ENCODE assay signal across 28 mouse cellular contexts in genomic region chr5:121041791-121042190, GRCm38 (mm10). TPM values are rescaled to one million over a fixed set of nuclear protein-coding genes. Genes with fewer than 3 reads are reported as not detected.
A peak's percentile ranks its signal among the peaks of the same experiment; 100 is the strongest.
DNase-seq lines count a peak whose midpoint lies in the region; ATAC-seq and TF ChIP-seq lines count a peak whose summit lies in the region.
"Had no signal": no experiment of that assay in that cellular context is flagged by ENCODE, and none has a peak within 500 bp of the region (broad histone marks: within the 10 kb centered on the region; RNA-seq: fewer than 3 reads in every experiment).

No protein-coding gene starts in this region.

- H3K4me2 ChIP-seq in heart, embryonic 11.5 days, result no peak overlapping the region
- H3K4me2 ChIP-seq in hindbrain, embryonic 12.5 days (replicated peaks), result no peak overlapping the region
- H3K4me2 ChIP-seq: embryonic facial prominence, embryonic 13.5 days; forebrain, embryonic 12.5 days; forebrain, embryonic 15.5 days; heart, embryonic 13.5 days; hindbrain, embryonic 13.5 days; intestine, embryonic 15.5 days had no signal

- no peak for TF ChIP-seq CTCF in heart, adult 2 months (IDR thresholded peaks at IDR 0.05)

- no peak overlapping the region for H3K9ac ChIP-seq in heart, adult 2 months (ENCODE audit: low read depth, low read length)
- H3K9ac ChIP-seq in heart, embryonic 11.5 days (ENCODE audit: low read depth, low read length), result no peak overlapping the region
- no peak overlapping the region for H3K9ac ChIP-seq in hindbrain, embryonic 12.5 days
- H3K9ac ChIP-seq: embryonic facial prominence, embryonic 13.5 days; forebrain, embryonic 12.5 days; forebrain, embryonic 15.5 days; heart, embryonic 13.5 days; hindbrain, embryonic 13.5 days; intestine, embryonic 15.5 days had no signal

- H3K36me3 ChIP-seq in heart, adult 2 months (ENCODE audit: control insufficient read depth, insufficient read depth, low read length), result no peaks in the 10 kb centered on the region
- no peaks in the 10 kb centered on the region for H3K36me3 ChIP-seq in heart, embryonic 11.5 days (ENCODE audit: control insufficient read depth, insufficient read depth, low read length)
- no peaks in the 10 kb centered on the region for H3K36me3 ChIP-seq in hindbrain, embryonic 12.5 days
- H3K36me3 ChIP-seq: embryonic facial prominence, embryonic 10.5 days; embryonic facial prominence, embryonic 13.5 days; forebrain, embryonic 12.5 days; forebrain, embryonic 15.5 days; heart, embryonic 13.5 days; hindbrain, embryonic 13.5 days; intestine, embryonic 15.5 days had no signal

- intact Hi-C loops in heart, adult 2 months (cut with DNase I), result no loop called here
- intact Hi-C loops in heart, postnatal 14 days (cut with DNase I), result no loop called here

- no peaks in the 10 kb centered on the region for H3K27me3 ChIP-seq in heart, adult 2 months (ENCODE audit: control insufficient read depth, insufficient read depth, low read length)
- no peaks in the 10 kb centered on the region for H3K27me3 ChIP-seq in heart, embryonic 11.5 days (ENCODE audit: control insufficient read depth, insufficient read depth, low read length)
- no peaks in the 10 kb centered on the region for H3K27me3 ChIP-seq in hindbrain, embryonic 12.5 days
- H3K27me3 ChIP-seq: embryonic facial prominence, embryonic 13.5 days; forebrain, embryonic 12.5 days; forebrain, embryonic 15.5 days; intestine, embryonic 15.5 days had no signal

- TF ChIP-seq EP300 in heart, adult 2 months (IDR thresholded peaks at IDR 0.05; ENCODE audit: insufficient read depth, low read depth, low read length), result no peak

- no peaks in the 10 kb centered on the region for H3K79me2 ChIP-seq in heart, adult 2 months (replicated peaks; ENCODE audit: control insufficient read depth, insufficient read depth, low read length)

- peak; percentile 27 for DNase-seq in gastrocnemius, adult 18-20 months (ENCODE audit: low spot score)
- no peak for DNase-seq in gastrocnemius, postnatal 10 days
- DNase-seq in heart, adult 2 months, result peak; percentile 19 to 51
- peak; percentile 4 to 21 for DNase-seq in heart, postnatal 14 days
- DNase-seq: adrenal gland, adult 8-10 months; adrenal gland, postnatal 25 days; cerebellum, adult 11-12 months; cerebellum, adult 8-10 months; cerebellum, postnatal 10 days; cerebellum, postnatal 36 days; embryo, embryonic 11 days; gastrocnemius, postnatal 14 days; kidney, adult 11 months; kidney, adult 9 months had no signal

- no peak overlapping the region for H3K27ac ChIP-seq in heart, adult 2 months
- no peak overlapping the region for H3K27ac ChIP-seq in heart, embryonic 11.5 days (ENCODE audit: low read depth, low read length)
- H3K27ac ChIP-seq in hindbrain, embryonic 12.5 days, result no peak overlapping the region
- H3K27ac ChIP-seq: embryonic facial prominence, embryonic 10.5 days; embryonic facial prominence, embryonic 13.5 days; forebrain, embryonic 12.5 days; forebrain, embryonic 15.5 days; heart, embryonic 13.5 days; hindbrain, embryonic 13.5 days; intestine, embryonic 15.5 days had no signal

- WGBS in heart, adult 2 months, result 34% methylated on average over 9 of the region's 9 CpGs
- 45% methylated on average over 9 of the region's 9 CpGs for WGBS in heart, embryonic 11.5 days (ENCODE audit: insufficient replicate concordance)
- WGBS in hindbrain, embryonic 12.5 days, result 72% methylated on average over 9 of the region's 9 CpGs

- no peaks in the 10 kb centered on the region for H3K9me3 ChIP-seq in heart, embryonic 11.5 days (replicated peaks; ENCODE audit: control insufficient read depth, low read length)
- no peaks in the 10 kb centered on the region for H3K9me3 ChIP-seq in hindbrain, embryonic 12.5 days (replicated peaks)
- H3K9me3 ChIP-seq: embryonic facial prominence, embryonic 10.5 days; embryonic facial prominence, embryonic 13.5 days; forebrain, embryonic 12.5 days; forebrain, embryonic 15.5 days; heart, embryonic 13.5 days; hindbrain, embryonic 13.5 days; intestine, embryonic 15.5 days had no signal

- ATAC-seq in heart, embryonic 11.5 days (replicated peaks; ENCODE audit: insufficient number of reproducible peaks, low FRiP score, low TSS enrichment), result no peak
- ATAC-seq in hindbrain, embryonic 12.5 days (ENCODE audit: low FRiP score), result no peak
- ATAC-seq: activated CD4-positive, CD25-positive, alpha-beta regulatory T cell, adult 4 months; forebrain, embryonic 15.5 days; hindbrain, embryonic 16.5 days; intestine, embryonic 15.5 days had no signal

- no peak overlapping the region for H3K4me3 ChIP-seq in heart, adult 2 months
- no peak overlapping the region for H3K4me3 ChIP-seq in heart, embryonic 11.5 days (ENCODE audit: low read depth, low read length)
- no peak overlapping the region for H3K4me3 ChIP-seq in hindbrain, embryonic 12.5 days
- H3K4me3 ChIP-seq: embryonic facial prominence, embryonic 10.5 days; embryonic facial prominence, embryonic 13.5 days; erythroblast, embryonic 14.5 days; forebrain, embryonic 12.5 days; forebrain, embryonic 15.5 days; heart, embryonic 13.5 days; hindbrain, embryonic 13.5 days; intestine, embryonic 15.5 days had no signal

- no peaks in the 10 kb centered on the region for H3K4me1 ChIP-seq in heart, adult 2 months (ENCODE audit: control insufficient read depth, insufficient read depth, low read length)
- H3K4me1 ChIP-seq in heart, embryonic 11.5 days (ENCODE audit: control insufficient read depth, insufficient read depth, low read length), result no peaks in the 10 kb centered on the region
- peaks cover 5% of the 10 kb centered on the region; the same call in 1 of the 2 replicates for H3K4me1 ChIP-seq in hindbrain, embryonic 12.5 days
- H3K4me1 ChIP-seq: embryonic facial prominence, embryonic 10.5 days; embryonic facial prominence, embryonic 13.5 days; heart, embryonic 13.5 days; intestine, embryonic 15.5 days had no signal

- no peak for TF ChIP-seq POLR2A in heart, adult 2 months (IDR thresholded peaks at IDR 0.05; ENCODE audit: insufficient read depth, low read depth, low read length)

RNA-seq across cellular contexts. Expression of gene Rph3a, which starts 31.9 kb away (rescaled TPM):
- not detected for total RNA-seq in gastrocnemius, adult 18-20 months (2021)
- under 1 TPM; 0.35 to 0.47 TPM for total RNA-seq in gastrocnemius, postnatal 10 days (2021)
- not detected for total RNA-seq in heart, adult 2 months (2021)
- 0.06 TPM in 1 of 2 replicates, not detected in the other for polyA plus RNA-seq in heart, adult 2 months (2012; rRNA removed)
- not detected in 2 replicates for polyA plus RNA-seq in heart, embryonic 11.5 days (2014; fragmentation: Nextera tagmentation; extraction: Ambion mirVana)
- not detected for total RNA-seq in heart, postnatal 14 days (2021)
- 6.7 and 8.8 TPM in 2 replicates for polyA plus RNA-seq in hindbrain, embryonic 12.5 days (2016; fragmentation: Nextera tagmentation; extraction: Ambion mirVana)
- total RNA-seq: hematopoietic stem cell, adult 5-6 weeks had no signal
- polyA plus RNA-seq: activated CD4-positive, CD25-positive, alpha-beta regulatory T cell, adult 4 months; erythroblast, embryonic 14.5 days; heart, embryonic 13.5 days; heart, embryonic 16.5 days had no signal
